Mouse (Mus musculus): ENCODE data around the gene Ankrd55. TPM values are rescaled to one million over a fixed set of nuclear protein-coding genes. Genes with fewer than 3 reads are reported as not detected.

Gene Ankrd55
- polyA plus RNA-seq, 1 experiment from 2014 or later: 9.2 TPM

DNA sequence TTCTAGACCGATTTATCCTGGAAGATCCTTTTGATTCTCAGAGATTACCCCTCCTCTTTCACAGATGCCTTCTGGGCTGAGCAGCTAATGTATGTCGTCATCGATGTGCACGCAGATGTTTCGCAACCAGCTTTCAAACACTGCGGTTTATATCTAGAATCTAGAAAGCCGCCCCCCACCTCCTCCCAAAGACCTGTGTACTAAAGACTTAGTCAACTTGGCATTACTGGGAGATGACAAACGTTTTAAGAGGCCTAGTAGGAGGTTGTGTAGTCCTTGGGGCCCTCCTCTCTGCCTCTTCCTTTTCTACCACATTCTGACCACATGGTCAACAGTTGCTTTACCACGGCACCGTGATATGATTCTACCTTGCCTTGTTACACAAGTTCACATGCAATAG lies 29.8 kb upstream of the Ankrd55 start:
- no peak overlapping the region for H3K4me2 ChIP-seq (replicated peaks)
- no peaks in the 10 kb centered on the region for H3K4me1 ChIP-seq (replicated peaks; ENCODE audit: control insufficient read depth, insufficient read depth, low read length)
- no peak overlapping the region for H3K4me3 ChIP-seq (replicated peaks; ENCODE audit: low read length)
- no peaks in the 10 kb centered on the region for H3K27me3 ChIP-seq (ENCODE audit: control insufficient read depth, insufficient read depth, low read length)
- ATAC-seq (ENCODE audit: low FRiP score) (no peak), DNase-seq (ENCODE audit: low spot score) (no peak)
- H3K36me3 ChIP-seq (replicated peaks; ENCODE audit: control insufficient read depth, insufficient read depth): no peaks in the 10 kb centered on the region
- H3K27ac ChIP-seq: no peak overlapping the region
- no peak overlapping the region for H3K9ac ChIP-seq
- H3K9me3 ChIP-seq (ENCODE audit: control insufficient read depth, low read length): no peaks in the 10 kb centered on the region
- WGBS: 91% methylated on average over 10 of the region's 10 CpGs

DNA sequence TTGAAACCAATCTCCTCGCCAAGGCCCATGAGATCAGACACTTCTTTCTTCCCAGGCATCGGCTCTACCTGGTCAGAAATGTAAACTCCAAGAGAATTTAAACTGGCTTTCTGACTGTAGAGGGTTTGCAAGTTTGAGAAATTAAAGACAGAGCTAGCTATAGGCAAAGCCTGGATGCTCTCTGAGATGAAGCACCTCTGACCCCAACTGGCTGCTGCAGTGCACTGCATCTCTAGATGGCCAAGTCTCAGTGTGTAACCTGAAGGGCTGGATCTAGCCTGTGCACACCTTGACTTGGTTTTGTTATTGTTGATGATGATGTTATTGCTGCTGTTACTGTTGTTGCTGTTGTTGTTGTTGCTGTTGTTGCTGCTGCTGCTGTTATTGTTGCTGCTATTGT lies 28.9 kb upstream of the Ankrd55 start:
- Histone ChIP-seq H3K36me3 (replicated peaks; ENCODE audit: control insufficient read depth, insufficient read depth) (no peaks in the 10 kb centered on the region), H3K4me1 (replicated peaks; ENCODE audit: control insufficient read depth, insufficient read depth, low read length) (no peaks in the 10 kb centered on the region), H3K9me3 (ENCODE audit: control insufficient read depth, low read length) (no peaks in the 10 kb centered on the region), H3K4me3 (replicated peaks; ENCODE audit: low read length) (no peak overlapping the region), H3K9ac (no peak overlapping the region), H3K27me3 (ENCODE audit: control insufficient read depth, insufficient read depth, low read length) (no peaks in the 10 kb centered on the region), H3K27ac (no peak overlapping the region), H3K4me2 (replicated peaks) (no peak overlapping the region)
- 72% methylated on average over 2 of the region's 2 CpGs for WGBS
- DNase-seq (ENCODE audit: low spot score) (peak; percentile 87), ATAC-seq (ENCODE audit: low FRiP score) (peak; percentile 88)

DNA sequence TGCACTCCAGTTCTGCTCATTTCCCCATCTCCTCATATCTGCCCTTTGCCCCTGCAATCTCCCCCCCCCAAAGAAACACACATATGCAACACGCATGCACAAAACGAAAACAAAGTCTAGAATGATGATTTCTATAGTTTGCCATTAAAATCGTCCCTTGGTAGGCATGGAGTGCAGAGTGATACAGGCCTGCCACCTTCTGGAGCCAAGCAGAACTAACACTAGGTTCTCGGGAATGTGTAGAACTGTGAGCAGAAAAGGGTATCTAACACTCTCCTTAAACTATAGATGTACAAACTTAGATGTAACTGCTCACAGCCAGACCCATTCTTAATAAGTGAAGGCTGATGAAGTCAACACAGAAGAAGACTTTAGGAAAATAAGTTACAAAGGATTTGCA lies 23.6 kb upstream of the Ankrd55 start:
- no peaks in the 10 kb centered on the region for H3K27me3 ChIP-seq (ENCODE audit: control insufficient read depth, insufficient read depth, low read length)
- no peaks in the 10 kb centered on the region for H3K9me3 ChIP-seq (ENCODE audit: control insufficient read depth, low read length)
- no peak overlapping the region for H3K4me2 ChIP-seq (replicated peaks)
- H3K27ac ChIP-seq: no peak overlapping the region
- H3K9ac ChIP-seq: no peak overlapping the region
- H3K4me3 ChIP-seq (replicated peaks; ENCODE audit: low read length): no peak overlapping the region
- DNase-seq (ENCODE audit: low spot score): peak; percentile 68
- WGBS: 18% methylated on average over 4 of the region's 4 CpGs
- peak; percentile 71 for ATAC-seq (ENCODE audit: low FRiP score)
- no peaks in the 10 kb centered on the region for H3K4me1 ChIP-seq (replicated peaks; ENCODE audit: control insufficient read depth, insufficient read depth, low read length)
- H3K36me3 ChIP-seq (replicated peaks; ENCODE audit: control insufficient read depth, insufficient read depth): no peaks in the 10 kb centered on the region

DNA sequence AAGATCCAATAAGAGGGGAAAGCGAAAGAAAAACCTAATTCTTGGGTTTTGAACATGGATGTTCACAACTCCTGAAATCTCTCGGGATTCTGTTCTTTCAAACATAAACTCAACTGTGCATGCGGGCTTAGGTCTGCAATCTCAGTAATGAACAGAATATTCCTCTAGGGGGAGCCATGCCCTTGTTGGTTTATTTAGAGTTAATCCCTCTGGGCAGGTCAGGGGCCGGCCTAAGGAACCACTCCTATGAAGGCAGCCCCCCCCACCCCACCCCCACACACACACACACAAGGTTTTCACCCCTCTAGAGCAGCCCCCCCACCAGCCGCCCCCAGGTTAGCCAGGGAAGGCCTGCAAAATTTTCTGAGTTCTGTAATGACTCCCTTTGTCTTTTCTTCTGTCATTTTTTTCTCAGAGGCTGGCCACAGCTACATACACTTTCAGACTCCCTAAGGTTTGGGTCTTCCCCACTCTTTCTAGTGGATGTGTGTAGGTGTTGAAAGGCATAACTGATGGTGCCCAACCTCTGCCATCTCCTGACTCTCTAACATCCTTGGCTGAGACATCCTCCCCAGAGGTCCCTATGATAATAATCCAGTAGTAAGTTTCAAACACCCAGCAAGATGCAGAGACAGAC lies 16.2 kb upstream of the Ankrd55 start:
- Histone ChIP-seq H3K27me3 (ENCODE audit: control insufficient read depth, insufficient read depth, low read length) (no peaks in the 10 kb centered on the region), H3K9ac (no peak overlapping the region), H3K36me3 (replicated peaks; ENCODE audit: control insufficient read depth, insufficient read depth) (no peaks in the 10 kb centered on the region), H3K9me3 (ENCODE audit: control insufficient read depth, low read length) (no peaks in the 10 kb centered on the region), H3K27ac (no peak overlapping the region), H3K4me3 (replicated peaks; ENCODE audit: low read length) (no peak overlapping the region), H3K4me2 (replicated peaks) (no peak overlapping the region), H3K4me1 (replicated peaks; ENCODE audit: control insufficient read depth, insufficient read depth, low read length) (0 out of 2 replicates have a peak, but pooled peaks cover 3% of the 10 kb centered on the region)
- WGBS: 30% methylated on average over 5 of the region's 5 CpGs
- ATAC-seq (ENCODE audit: low FRiP score): no peak
- peak; percentile 73 for DNase-seq (ENCODE audit: low spot score)

DNA sequence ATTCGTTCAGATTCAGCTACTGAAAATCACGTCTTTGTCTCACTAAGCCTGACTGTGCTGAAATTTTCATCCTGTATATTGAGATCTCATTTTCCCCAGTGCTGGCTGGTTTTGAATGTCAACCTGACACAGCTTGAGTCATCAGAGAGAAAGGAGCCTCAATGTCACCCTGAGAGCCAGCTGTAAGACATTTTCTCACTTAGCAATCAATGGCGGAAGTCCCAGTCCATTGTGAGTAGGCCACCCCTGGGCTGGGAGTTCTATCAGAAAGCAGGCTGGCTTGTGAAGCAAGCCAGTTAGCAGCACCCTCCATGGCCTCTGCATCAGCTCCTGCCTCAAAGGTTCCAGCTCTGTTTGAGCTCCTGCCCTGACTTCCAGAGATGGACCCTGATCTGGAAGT lies 13.6 kb upstream of the Ankrd55 start:
- Histone ChIP-seq H3K36me3 (replicated peaks; ENCODE audit: control insufficient read depth, insufficient read depth) (no peaks in the 10 kb centered on the region), H3K4me1 (replicated peaks; ENCODE audit: control insufficient read depth, insufficient read depth, low read length) (0 out of 2 replicates have a peak, but pooled peaks cover 3% of the 10 kb centered on the region), H3K4me3 (replicated peaks; ENCODE audit: low read length) (no peak overlapping the region), H3K27me3 (ENCODE audit: control insufficient read depth, insufficient read depth, low read length) (no peaks in the 10 kb centered on the region), H3K9ac (no peak overlapping the region), H3K9me3 (ENCODE audit: control insufficient read depth, low read length) (no peaks in the 10 kb centered on the region), H3K4me2 (replicated peaks) (no peak overlapping the region), H3K27ac (no peak overlapping the region)
- 77% methylated on average over 3 of the region's 3 CpGs for WGBS
- ATAC-seq (ENCODE audit: low FRiP score) (no peak), DNase-seq (ENCODE audit: low spot score) (no peak)

DNA sequence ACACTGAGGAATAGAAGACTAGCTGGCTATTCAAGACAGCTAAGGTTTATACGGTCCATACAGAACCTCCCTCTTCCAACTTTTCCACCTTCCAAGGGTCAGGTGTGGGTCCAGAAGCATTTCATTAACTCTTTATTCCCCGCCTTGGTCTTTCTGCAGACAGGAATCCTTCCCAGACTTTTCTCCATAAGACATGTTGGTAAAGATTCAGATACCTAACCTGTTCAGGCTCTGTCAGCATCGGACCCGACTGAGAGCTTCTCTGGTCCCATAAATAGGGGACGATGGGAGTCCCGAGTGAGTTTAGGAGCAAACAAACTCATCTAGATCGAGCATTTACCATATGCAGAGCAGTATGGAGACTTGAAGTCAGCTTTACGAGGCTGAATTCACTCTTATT lies 12.3 kb upstream of the Ankrd55 start:
- DNase-seq (ENCODE audit: low spot score) (no peak), ATAC-seq (ENCODE audit: low FRiP score) (no peak)
- 86% methylated on average over 8 of the region's 8 CpGs for WGBS
- no peaks in the 10 kb centered on the region for H3K9me3 ChIP-seq (ENCODE audit: control insufficient read depth, low read length)
- H3K9ac ChIP-seq: no peak overlapping the region
- H3K4me2 ChIP-seq (replicated peaks): no peak overlapping the region
- H3K27ac ChIP-seq: no peak overlapping the region
- H3K4me1 ChIP-seq (replicated peaks; ENCODE audit: control insufficient read depth, insufficient read depth, low read length): 0 out of 2 replicates have a peak, but pooled peaks cover 3% of the 10 kb centered on the region
- no peaks in the 10 kb centered on the region for H3K27me3 ChIP-seq (ENCODE audit: control insufficient read depth, insufficient read depth, low read length)
- H3K36me3 ChIP-seq (replicated peaks; ENCODE audit: control insufficient read depth, insufficient read depth): no peaks in the 10 kb centered on the region
- H3K4me3 ChIP-seq (replicated peaks; ENCODE audit: low read length): no peak overlapping the region

DNA sequence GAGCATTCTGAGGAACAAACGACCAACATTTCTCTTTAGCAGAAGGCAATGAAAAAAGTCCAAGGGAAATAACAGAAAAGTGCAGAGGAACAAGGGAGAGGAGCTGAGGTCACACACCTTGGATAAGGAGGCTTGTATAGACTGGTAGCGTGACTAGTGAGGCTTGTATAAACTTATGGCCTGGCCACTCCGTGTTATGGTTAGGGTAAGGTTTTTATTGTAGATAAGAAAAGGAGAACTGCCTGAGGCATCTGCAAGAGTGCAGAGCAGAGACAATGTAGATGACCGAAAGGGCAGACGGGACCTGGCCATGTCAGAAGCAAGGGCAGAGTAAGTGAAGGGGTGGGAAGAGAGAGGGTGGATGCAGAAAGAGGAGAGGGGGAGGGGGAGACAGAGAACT lies 10.7 kb upstream of the Ankrd55 start:
- DNase-seq (ENCODE audit: low spot score): no peak
- no peak overlapping the region for H3K4me2 ChIP-seq (replicated peaks)
- no peaks in the 10 kb centered on the region for H3K27me3 ChIP-seq (ENCODE audit: control insufficient read depth, insufficient read depth, low read length)
- H3K9me3 ChIP-seq (ENCODE audit: control insufficient read depth, low read length): no peaks in the 10 kb centered on the region
- no peak overlapping the region for H3K9ac ChIP-seq
- H3K4me3 ChIP-seq (replicated peaks; ENCODE audit: low read length): no peak overlapping the region
- no peak for ATAC-seq (ENCODE audit: low FRiP score)
- H3K36me3 ChIP-seq (replicated peaks; ENCODE audit: control insufficient read depth, insufficient read depth): no peaks in the 10 kb centered on the region
- 0 out of 2 replicates have a peak, but pooled peaks cover 3% of the 10 kb centered on the region for H3K4me1 ChIP-seq (replicated peaks; ENCODE audit: control insufficient read depth, insufficient read depth, low read length)
- no peak overlapping the region for H3K27ac ChIP-seq
- 84% methylated on average over 5 of the region's 5 CpGs for WGBS

DNA sequence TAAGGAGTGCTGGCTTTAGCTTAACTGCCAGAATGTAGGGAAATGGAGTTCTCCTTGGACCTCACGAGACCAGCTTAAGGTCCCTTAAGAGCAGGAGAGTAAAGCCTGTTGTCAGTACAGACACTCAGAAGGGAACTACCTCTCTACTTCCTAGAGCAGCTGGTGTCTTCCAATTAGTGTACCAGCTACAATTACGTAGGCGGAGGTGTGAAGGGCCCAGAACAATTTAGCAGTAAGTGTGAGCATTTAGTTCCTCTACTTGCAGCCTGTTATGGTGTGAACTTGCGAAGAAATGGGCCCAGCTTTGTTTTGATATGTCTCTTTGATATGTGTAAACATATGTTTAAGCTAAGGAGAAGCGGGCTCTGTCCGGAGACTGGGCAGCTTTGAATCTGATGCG lies 10.0 kb upstream of the Ankrd55 start:
- no peak for DNase-seq (ENCODE audit: low spot score)
- Histone ChIP-seq H3K27me3 (ENCODE audit: control insufficient read depth, insufficient read depth, low read length) (no peaks in the 10 kb centered on the region), H3K9me3 (ENCODE audit: control insufficient read depth, low read length) (no peaks in the 10 kb centered on the region), H3K9ac (no peak overlapping the region), H3K4me3 (replicated peaks; ENCODE audit: low read length) (no peak overlapping the region), H3K27ac (no peak overlapping the region), H3K4me2 (replicated peaks) (no peak overlapping the region), H3K4me1 (replicated peaks; ENCODE audit: control insufficient read depth, insufficient read depth, low read length) (0 out of 2 replicates have a peak, but pooled peaks cover 3% of the 10 kb centered on the region), H3K36me3 (replicated peaks; ENCODE audit: control insufficient read depth, insufficient read depth) (no peaks in the 10 kb centered on the region)
- no peak for ATAC-seq (ENCODE audit: low FRiP score)
- WGBS: 80% methylated on average over 7 of the region's 7 CpGs

DNA sequence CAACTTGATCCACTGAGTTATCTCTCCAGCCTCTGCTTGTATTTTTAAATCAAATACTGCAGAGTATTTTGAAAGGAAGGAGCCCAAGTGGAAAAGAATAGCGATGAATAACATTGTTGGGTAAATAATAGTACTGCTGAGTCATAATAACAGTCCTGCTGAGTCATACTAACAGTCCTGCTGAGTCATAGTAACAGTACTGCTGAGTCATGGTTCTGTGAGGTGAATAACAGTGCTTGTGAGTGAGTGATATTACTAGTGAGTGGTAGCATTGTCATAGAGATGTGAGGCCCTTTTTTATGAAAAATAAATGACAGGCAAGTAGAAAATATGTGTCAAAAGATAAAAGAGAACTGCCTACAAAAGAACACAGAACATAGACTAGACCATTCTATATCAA lies 1.1 kb upstream of the Ankrd55 start:
- ATAC-seq (ENCODE audit: low FRiP score): no peak
- DNase-seq (ENCODE audit: low spot score): no peak
- 78% methylated on average over 1 of the region's 1 CpGs for WGBS
- Histone ChIP-seq H3K4me2 (replicated peaks) (no peak overlapping the region), H3K4me3 (replicated peaks; ENCODE audit: low read length) (no peak overlapping the region), H3K36me3 (replicated peaks; ENCODE audit: control insufficient read depth, insufficient read depth) (no peaks in the 10 kb centered on the region), H3K27ac (no peak overlapping the region), H3K9me3 (ENCODE audit: control insufficient read depth, low read length) (no peaks in the 10 kb centered on the region), H3K27me3 (ENCODE audit: control insufficient read depth, insufficient read depth, low read length) (no peaks in the 10 kb centered on the region), H3K9ac (no peak overlapping the region), H3K4me1 (replicated peaks; ENCODE audit: control insufficient read depth, insufficient read depth, low read length) (peaks cover 19% of the 10 kb centered on the region)
